Mouse (Mus musculus): Measurements from ENCODE around the gene Ddb2. TPM values are rescaled to one million over a fixed set of nuclear protein-coding genes. Genes with fewer than 3 reads are reported as not detected.

Ddb2 gene
- total RNA-seq (2021): 10.4 and 13.2 TPM in 2 replicates
- long read RNA-seq, partial matches to known transcripts: 0 of 6 reads
- long read RNA-seq, other reads (novel, unspliced or antisense): 4 of 6 reads

- DNase-seq: peak; percentile 98
Observed at GRCm38 (mm10) chr2:91236601-91237510, at the start of gene Ddb2. Ddb2 (minus strand) TSS chr2:91236982.

GRCm38 (mm10) chr2:91285885-91286505 is 49.2 kb upstream of the Ddb2 start:
- DNase-seq: peak; percentile 84

GRCm38 (mm10) chr2:91284375-91285199 is 47.8 kb upstream of the Ddb2 start:
- no peak for DNase-seq

- DNase-seq: no peak
Observed at GRCm38 (mm10) chr2:91283972-91284371, 47.2 kb upstream of the Ddb2 start.

- no peak for DNase-seq
Observed at GRCm38 (mm10) chr2:91281366-91281765, 44.6 kb upstream of the Ddb2 start.

- no peak for DNase-seq
Observed at GRCm38 (mm10) chr2:91279372-91279755, 42.6 kb upstream of the Ddb2 start.

- DNase-seq: peak; percentile 57
Observed at GRCm38 (mm10) chr2:91278749-91279371, 42.1 kb upstream of the Ddb2 start.

GRCm38 (mm10) chr2:91269687-91270133 is 32.9 kb upstream of the Ddb2 start:
- no peak for DNase-seq

GRCm38 (mm10) chr2:91268706-91269105 is 31.9 kb upstream of the Ddb2 start:
- no peak for DNase-seq

- DNase-seq: no peak
Observed at GRCm38 (mm10) chr2:91268042-91268441, 31.3 kb upstream of the Ddb2 start.

- DNase-seq: peak; percentile 97
Observed at GRCm38 (mm10) chr2:91264711-91265681, 28.2 kb upstream of the Ddb2 start, which contains the start of gene Arfgap2. Arfgap2 (plus strand) TSS chr2:91264974.

GRCm38 (mm10) chr2:91263692-91264660 is 27.2 kb upstream of the Ddb2 start:
- DNase-seq: no peak

GRCm38 (mm10) chr2:91259493-91259892 is 22.7 kb upstream of the Ddb2 start:
- DNase-seq: no peak

- DNase-seq: no peak
Observed at GRCm38 (mm10) chr2:91258830-91259229, 22.0 kb upstream of the Ddb2 start.

- DNase-seq: peak; percentile 42
Observed at GRCm38 (mm10) chr2:91258054-91258453, 21.3 kb upstream of the Ddb2 start.

- DNase-seq: peak; percentile 53
Observed at GRCm38 (mm10) chr2:91257126-91257980, 20.6 kb upstream of the Ddb2 start.

GRCm38 (mm10) chr2:91256256-91257125 is 19.7 kb upstream of the Ddb2 start:
- peak; percentile 81 for DNase-seq
